Mouse (Mus musculus) small intestine, adult 2 months (tissue): ENCODE measurements around the gene Gprasp1.

ENCODE experiments used
- CTCF ChIP-seq: fragments of 200-500 bp; IDR thresholded peaks from 2 replicates; pipeline ENCODE4 v1.5.1; 2012; ENCODE audit warnings: low read depth, mild to moderate bottlenecking, control low read depth, inconsistent platforms, low read length, moderate library complexity, mixed read lengths; ENCODE audit not compliant: insufficient replicate concordance, insufficient read length; ENCODE audit errors: extremely low read depth
- POLR2A ChIP-seq: fragments of 200-500 bp; IDR thresholded peaks from 2 replicates; pipeline ENCODE4 v1.6.1; 2012; ENCODE audit warnings: low read depth, mild to moderate bottlenecking, control low read depth, inconsistent platforms, low read length, moderate library complexity

- TF ChIP-seq CTCF, result no peak
- no peak for TF ChIP-seq POLR2A
Measured at GRCm38 (mm10) chrX:135743056-135743355, 473 bp downstream of the Gprasp1 start.
